Mouse (Mus musculus): ENCODE measurements around the gene Pigh. TPM values are rescaled to one million over a fixed set of nuclear protein-coding genes. Genes with fewer than 3 reads are reported as not detected.
A peak's percentile ranks its signal among the peaks of the same experiment; 100 is the strongest.

The Pigh gene
- total RNA-seq, 2 experiments from 2014 or later: 11.0 to 12.7 TPM

DNA sequence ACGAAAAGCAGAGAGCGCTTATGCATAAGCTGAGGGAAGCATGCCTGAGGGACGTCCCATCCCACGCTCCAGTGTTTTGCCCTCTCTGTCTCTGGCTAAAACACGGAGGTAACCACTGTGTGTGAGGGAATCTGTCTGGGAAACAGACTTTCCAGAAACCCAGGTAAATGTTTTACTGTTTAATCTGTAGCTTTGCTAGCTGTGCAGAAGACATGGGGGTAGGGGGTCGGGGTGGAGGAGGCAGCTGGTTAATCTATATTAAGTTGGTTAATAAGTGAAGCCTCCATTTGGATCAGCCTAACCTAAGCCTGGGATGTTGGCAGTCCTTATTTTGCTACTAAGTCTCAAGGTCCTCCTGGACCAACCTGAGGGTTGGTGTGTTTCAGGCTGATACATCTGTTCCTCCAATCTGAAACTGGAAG, 20.3 kb downstream of the Pigh start:
- ATAC-seq (replicated peaks; ENCODE audit: low FRiP score, low TSS enrichment, poor library complexity, severe bottlenecking): no peak

DNA sequence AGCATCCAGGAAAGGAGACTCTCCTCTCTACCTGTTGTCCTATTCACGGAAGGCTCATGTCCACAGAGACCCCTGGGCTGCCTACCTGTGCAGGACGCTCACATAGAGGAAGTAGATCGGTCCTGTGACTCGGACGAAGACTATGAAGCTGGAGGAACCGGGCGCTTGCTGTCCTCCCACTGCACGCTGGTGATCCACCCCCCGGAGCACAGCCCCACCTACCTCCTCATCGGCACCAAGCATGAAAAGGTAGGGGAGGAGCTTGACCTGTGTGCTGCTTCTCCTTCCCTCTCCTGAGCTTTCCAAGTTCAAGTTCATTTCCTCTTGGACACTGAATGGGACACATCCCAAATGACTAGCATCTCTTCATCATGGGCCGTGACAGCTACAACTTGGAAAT, 21.1 kb downstream of the Pigh start:
- ATAC-seq (replicated peaks; ENCODE audit: low FRiP score, low TSS enrichment, poor library complexity, severe bottlenecking): no peak

DNA sequence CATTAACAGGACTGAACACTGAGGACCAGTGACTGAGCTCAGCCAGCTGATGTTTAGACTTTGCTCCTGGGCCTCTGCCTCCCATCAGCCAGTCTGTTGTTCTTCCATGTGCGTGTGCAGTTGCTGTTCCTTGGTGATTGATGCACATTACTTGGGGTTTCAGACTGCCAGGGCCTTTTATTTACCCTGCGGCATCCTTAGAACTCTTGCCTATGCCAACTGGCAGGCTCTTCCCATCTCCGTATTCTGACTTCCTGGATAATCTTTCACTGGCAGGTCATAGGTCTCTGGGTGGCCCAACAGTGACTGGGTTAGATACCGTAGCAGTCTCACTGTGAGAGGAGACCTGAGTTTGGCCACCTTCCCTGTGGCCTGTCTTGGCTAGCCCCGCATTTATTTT, 21.9 kb downstream of the Pigh start:
- ATAC-seq (replicated peaks; ENCODE audit: low FRiP score, low TSS enrichment, poor library complexity, severe bottlenecking): no peak

DNA sequence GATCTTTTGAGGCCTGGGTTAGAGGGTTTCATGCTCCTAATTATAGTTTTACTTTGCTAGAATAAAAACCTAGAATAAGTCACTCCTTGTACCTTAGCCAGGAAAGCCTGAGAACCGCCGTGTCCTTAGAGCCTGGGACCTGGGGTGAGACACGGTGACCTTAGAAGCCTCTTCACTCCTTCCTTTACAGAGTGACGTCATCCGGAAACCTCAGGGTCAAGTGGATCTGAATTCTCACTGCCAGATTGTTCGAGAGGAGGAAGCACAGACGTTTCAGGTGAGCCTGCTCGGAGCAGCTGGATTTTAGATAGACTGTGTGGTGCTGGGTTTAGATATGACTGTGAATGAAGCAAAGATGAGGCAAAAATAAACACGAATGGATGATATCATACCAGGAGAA, 23.0 kb downstream of the Pigh start:
- ATAC-seq (replicated peaks; ENCODE audit: low FRiP score, low TSS enrichment, poor library complexity, severe bottlenecking): no peak

DNA sequence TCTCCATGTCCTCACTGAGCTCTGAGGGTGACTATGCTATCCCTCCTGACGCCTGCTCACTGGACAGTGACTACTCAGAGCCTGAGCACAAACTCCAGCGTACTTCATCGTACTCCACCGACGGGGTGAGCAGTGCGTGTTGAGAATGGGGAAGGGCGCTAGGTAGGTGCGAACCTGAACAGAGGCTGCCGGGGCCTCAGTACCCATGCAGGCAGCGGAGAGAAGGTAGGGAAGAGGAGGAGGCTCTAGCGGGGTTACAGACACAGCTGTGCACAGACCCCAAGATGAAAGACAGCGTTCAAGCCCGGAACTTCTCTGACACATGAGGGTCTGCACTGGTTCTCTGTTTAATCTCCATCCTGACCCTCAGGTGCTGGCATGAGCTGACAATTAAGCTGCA, 25.0 kb downstream of the Pigh start:
- ATAC-seq (replicated peaks; ENCODE audit: low FRiP score, low TSS enrichment, poor library complexity, severe bottlenecking): no peak

DNA sequence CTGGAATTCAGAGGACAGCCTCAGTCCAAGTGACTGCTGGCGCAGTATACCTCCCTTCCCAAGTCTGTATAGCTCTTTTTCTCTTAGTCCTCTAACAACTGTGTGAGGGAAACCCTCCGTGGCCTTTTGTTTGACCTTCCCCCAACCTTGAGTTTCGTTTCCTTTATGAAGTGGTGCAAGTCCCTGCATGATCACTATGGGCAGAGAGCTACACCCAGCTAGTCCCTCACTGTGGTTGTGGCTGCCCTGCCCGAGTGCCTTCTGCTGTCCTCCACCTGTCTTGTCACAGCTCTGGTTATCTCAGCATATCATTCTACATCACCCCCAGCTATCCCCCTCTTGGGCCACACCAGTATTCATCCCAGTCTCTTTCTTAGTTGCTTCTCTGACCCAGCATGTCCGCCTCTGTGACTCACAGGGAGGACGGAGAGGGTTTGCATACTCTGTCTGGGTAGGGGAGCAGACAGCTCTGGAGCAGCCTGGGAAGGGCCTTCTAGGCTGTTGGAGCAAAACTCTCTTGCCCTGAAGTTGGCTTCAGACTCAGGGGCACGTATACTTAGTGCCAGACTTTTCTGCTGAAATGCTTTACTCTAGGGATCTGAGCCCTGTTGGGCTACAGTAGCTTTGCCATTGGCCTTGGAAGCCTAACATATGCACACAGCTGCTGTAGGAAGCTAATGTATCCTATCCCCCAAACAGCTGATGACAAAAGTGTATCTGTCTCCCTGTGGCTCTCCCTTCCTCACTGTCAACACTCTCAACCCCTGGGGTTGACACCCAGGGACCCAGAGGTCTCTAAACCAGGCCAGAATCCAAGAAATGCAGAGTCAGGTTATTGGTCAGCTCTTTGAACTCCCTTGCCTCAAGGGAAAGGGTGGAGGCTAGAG, 28.4 kb downstream of the Pigh start:
- no peak for ATAC-seq (replicated peaks; ENCODE audit: low FRiP score, low TSS enrichment, poor library complexity, severe bottlenecking)

DNA sequence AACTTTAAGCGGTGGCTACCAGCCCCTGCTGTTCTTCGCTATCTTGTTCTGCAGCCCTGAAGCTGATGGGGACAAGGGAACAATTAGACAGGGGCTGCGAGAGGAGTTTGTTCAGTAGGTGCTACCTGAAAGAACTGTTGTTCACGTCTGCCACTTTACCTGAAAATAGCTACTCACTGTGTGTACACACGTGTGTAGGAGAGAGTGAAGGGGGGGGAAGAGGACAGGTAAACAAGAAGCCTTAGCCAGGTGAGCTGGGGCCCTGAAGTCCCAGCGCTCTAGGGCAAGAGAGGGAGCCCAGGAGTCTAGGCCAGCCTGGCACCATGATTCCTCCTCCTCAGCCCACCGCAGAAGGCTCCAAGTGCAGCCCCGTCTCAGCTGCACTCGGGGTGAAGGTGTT, 29.3 kb downstream of the Pigh start:
- ATAC-seq (replicated peaks; ENCODE audit: low FRiP score, low TSS enrichment, poor library complexity, severe bottlenecking): no peak

DNA sequence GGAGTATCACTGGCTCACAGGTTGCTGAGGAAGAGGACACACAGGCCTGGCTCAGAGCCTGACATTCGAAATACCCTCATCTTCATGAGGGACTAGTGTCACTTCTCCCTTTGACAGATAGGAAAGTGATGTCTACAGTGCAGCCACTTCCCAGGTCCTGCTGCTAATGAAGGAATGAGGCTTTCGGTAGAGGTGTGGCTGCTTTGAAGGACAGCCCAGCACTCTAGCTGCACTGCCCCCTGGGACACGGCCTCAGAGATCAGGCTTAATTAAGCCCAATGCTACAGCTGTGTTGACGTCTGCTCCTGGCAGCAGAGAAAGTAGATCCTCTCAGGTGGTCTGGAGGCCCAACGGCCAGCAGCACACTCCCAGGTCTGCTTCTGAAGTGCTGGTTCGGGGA, 29.9 kb downstream of the Pigh start:
- ATAC-seq (replicated peaks; ENCODE audit: low FRiP score, low TSS enrichment, poor library complexity, severe bottlenecking): no peak

DNA sequence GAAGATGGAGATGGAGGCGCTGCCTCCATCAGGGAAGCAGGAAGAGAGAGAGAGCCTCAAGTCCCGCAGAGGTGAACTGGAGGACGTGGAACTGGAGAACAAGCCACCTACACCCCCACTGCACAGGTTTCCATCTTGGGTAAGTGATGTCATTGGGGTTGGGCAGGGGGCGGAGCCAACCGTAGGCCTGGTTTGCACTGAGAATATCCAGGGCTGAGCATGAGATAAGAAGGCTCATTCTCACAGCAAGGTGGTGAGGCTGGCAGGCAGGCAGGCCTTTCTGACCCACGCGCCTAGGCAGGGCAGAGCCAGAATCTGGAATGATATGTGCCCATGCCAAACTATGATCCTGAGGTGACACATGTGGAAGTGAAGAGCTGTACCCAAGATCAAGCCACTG, 34.2 kb downstream of the Pigh start:
- peak; percentile 97 for ATAC-seq (replicated peaks; ENCODE audit: low FRiP score, low TSS enrichment, poor library complexity, severe bottlenecking)

DNA sequence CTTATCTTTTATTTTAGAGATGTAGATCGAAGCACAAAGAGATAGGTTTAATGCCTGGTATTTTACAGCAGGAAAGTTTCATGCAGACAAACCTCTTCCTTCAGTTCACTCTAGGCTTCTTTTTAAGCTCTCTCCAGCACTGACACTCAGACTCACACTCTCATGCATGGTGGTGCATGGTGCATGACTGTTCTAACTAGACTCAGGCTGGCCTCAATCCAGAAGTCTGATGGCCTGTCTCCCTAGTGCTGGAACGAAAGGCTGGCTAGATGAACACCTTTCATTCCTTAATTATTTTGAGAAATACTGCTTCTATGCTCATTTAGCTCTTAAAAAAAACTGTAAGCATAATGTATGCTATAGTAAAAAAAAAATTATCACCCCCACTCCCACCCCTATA, 37.4 kb downstream of the Pigh start:
- no peak for ATAC-seq (replicated peaks; ENCODE audit: low FRiP score, low TSS enrichment, poor library complexity, severe bottlenecking)

DNA sequence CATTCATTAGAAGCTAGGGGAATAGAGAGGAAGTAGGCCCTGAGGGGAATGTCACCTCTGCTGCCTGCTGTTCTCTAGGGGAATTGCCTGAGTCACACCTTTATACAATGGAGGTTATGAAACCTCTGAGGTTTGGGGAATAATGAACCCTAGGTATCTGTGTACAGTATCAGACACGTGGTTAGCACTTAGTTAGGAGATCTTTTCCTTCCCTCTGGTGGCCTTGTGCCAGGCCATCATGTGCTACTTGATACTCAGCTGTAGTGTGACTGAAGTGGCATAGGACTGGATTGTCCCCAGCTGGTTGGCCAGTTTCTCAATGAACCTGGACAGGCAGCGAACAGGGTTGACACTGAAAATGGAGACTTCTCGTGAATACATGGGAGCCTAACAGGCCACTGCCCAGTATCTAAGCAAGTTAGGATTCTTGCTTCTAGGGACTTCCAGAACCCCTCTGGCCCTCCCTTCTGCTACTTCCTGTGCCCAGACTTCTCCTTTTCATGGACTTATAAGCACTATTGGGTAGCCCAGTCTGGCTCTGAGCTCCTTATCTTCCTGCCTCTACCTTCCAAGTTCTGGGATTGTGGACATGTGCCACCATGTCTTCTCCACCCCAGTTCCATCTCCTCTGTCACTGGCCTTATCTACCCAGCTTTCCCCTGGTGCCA, 38.8 kb downstream of the Pigh start:
- no peak for ATAC-seq (replicated peaks; ENCODE audit: low FRiP score, low TSS enrichment, poor library complexity, severe bottlenecking)

DNA sequence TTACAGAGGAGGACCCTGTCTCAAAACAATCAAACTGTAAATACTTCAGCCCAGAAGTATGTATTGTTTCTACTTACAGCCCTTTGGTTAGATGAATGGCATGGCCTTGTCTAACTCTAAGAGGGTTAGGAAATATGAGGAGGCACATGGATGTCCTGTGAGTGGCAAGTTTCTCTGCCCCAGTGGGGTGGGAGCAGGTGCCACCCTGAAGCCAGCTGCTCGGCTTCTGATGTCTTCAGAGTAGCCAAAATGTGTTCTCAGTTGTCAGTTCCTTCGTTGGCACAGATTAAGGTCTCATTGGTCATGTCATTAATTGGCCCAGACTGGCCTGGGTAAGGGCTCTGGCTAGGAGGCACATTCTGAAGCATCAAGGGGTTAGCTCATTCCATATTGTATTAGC, 39.6 kb downstream of the Pigh start:
- no peak for ATAC-seq (replicated peaks; ENCODE audit: low FRiP score, low TSS enrichment, poor library complexity, severe bottlenecking)

DNA sequence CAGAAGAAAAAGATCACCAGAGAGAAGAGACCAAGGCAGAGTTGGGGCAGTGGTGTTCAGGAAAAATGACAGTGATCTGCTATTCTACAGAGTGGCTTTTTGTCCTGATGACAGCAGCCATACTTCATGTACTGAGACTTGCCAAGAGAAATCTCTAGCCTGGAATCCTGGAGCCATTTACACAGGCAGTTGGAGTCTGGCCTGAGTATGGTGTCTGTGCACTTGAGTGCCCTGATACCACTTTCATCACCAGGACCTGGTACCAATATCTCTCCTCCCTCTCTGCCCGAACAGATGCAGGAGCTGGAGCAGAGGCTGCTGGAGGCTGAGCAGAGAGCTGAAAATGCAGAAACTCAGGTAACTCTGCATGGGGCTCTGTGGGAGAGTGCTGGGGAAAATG, 40.6 kb downstream of the Pigh start:
- ATAC-seq (replicated peaks; ENCODE audit: low FRiP score, low TSS enrichment, poor library complexity, severe bottlenecking): no peak

DNA sequence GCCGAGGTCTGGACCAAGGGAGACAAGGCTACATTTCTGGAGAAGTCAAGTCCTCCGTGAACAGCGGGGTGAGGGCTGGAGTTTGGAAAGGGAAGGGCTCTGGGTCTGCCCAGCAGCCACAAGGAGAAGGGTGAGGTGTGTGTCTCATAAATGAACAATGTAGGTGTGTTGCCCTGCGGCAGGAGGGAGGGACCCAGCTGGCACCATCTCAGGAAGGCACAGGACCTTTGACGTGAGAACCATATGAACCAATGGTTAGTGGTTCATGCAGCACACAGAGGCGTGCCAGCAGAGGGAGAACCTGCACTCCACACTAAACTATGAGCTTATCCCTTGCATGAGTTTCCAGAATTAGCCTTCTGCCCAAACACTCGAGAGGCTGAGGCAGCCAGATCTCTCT, 42.2 kb downstream of the Pigh start:
- ATAC-seq (replicated peaks; ENCODE audit: low FRiP score, low TSS enrichment, poor library complexity, severe bottlenecking): no peak

DNA sequence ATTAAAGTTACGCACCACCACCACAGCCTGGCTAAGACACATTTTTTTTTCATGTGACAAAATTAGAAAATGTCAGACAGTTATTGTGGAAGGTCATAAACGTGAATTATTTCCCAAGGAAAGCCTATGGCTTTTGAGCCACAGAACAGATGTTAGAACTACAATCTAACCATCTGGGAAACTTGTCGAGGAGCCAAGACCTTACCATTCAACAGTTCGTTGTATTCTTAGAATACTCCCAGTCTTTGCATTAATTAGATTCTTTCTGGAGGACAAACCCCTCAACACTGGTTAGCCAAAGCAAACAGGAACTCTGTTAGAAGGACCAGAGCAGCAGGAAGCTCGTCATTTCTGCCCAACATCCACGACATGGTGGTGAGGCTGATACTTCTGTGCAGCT, 43.3 kb downstream of the Pigh start:
- ATAC-seq (replicated peaks; ENCODE audit: low FRiP score, low TSS enrichment, poor library complexity, severe bottlenecking): no peak

DNA sequence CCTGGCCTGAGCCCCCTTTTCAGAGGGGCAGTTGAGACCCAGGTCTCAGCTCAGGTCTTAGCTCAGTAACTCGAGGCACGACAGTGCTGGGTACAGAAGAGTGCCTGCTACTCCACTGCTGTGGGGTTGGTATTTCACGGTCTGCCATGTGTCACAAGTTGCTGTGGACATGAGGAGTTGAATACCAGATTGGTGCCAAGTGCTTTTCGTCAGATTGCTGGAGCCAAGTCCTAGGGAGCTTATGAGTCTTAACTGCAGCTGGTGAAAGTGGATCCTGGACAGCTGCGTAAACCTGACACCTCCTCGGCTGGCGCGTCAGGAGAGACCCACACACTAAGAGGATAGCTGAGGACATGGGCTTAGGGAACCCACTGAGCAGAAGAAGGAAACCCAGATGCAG, 44.8 kb downstream of the Pigh start:
- ATAC-seq (replicated peaks; ENCODE audit: low FRiP score, low TSS enrichment, poor library complexity, severe bottlenecking): no peak

DNA sequence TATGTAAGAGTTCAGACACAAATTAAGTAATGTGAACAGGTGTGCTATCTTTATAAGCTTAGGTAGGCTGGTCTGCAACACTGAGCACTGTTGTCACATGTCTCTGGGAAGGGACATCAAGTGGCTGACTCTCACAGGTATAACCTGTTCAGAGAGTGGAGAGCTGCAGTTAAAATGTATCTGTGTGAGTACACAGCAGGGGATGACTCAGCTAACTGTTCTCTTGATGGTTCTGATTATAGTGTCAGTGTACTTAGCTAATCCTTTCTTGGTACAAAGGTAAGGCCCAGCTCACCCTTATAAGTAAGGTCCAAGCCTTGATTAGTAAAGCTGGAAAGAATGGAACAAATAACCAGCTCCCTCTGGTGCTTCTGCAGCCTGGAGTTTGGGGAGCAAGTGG, 48.0 kb downstream of the Pigh start:
- ATAC-seq (replicated peaks; ENCODE audit: low FRiP score, low TSS enrichment, poor library complexity, severe bottlenecking): peak; percentile 38; the same call in 1 of the 2 replicates

DNA sequence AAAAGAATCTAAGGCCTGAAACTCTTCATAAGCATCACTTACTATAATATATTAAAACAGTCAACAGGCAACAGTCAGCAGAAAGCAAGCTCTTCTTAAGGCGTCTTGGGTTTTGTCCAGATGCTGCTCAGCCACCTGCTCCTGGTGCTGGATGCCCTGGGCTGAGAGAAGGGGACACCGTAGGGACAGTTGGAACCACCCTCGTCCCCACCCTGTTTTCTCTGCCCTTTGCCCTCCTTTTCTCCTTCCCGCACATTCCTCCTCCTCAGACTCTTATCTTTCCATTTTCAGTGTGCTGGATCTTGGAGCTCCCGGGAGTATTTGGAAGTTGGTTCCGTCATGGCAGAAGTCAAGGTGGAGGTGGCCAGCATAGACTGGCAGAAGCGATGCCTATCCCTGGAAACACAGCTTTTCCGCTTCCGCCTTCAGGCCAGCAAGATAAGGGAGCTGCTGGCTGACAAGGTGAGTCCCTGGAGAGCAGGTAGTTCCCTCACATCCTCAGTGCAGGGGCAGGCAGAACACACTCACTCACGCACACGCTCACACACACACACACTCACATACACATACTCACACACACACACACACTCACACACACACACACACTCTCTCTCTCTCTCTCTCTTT, 49.1 kb downstream of the Pigh start:
- ATAC-seq (replicated peaks; ENCODE audit: low FRiP score, low TSS enrichment, poor library complexity, severe bottlenecking): no peak

DNA sequence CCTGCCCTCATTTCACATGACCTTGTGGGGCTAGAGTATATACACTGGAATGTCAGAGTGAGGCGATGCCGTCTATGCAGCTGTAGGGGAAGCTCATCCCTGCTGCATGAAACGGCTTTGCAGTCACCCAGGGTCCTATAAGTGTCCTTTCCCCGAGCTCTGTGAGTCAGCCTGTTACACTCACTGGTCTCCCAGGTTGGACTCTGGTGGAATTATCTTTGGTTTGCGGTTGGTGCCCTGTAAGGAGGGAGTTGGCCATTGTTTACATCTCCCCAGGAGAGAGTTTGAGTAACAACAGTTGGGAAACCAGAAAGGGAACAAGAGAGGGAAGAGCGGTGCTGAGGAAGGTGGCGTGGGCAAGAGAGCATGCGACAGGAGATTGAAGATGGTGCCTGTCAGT, 49.7 kb downstream of the Pigh start:
- ATAC-seq (replicated peaks; ENCODE audit: low FRiP score, low TSS enrichment, poor library complexity, severe bottlenecking): no peak

DNA sequence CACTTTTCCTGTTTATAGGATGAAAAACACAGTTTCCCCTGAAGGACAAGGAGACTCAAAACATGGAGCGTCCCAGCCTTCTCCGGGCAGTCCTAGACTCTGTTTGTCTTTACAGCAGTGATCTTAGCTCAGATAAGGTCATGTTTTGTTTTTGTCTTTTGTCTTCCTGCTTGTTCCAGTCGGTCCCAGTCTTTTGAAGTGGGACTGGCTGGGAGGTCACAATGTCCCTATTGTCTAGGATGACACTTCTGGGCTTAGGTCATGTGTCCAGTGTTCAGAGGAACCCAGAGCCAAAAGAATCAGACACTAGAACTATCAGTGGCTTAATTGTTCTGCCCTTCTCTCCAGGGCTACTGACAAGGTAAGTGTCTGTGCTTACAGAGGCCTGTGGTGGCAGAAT, 54.1 kb downstream of the Pigh start:
- no peak for ATAC-seq (replicated peaks; ENCODE audit: low FRiP score, low TSS enrichment, poor library complexity, severe bottlenecking)

DNA sequence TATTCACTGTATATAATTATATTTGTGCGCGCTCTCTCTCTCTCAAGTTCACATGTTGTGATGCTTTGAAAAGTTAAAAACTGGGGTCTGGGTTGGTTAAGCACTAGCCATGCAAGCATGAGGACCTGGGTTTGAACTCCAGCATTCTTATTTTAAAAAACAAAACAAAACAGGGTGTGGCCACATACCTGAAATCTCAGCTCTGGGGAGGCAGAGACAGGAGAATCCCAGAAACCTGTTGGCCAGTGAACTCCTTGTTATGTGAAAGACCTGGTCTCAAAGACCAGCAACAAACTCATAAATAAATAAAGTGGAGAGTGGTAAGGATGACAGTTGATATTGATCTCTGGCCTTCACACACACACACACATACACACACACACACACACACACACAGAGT, 55.1 kb downstream of the Pigh start:
- ATAC-seq (replicated peaks; ENCODE audit: low FRiP score, low TSS enrichment, poor library complexity, severe bottlenecking): no peak
